Mouse (Mus musculus) neutrophil, adult 65 days (primary cell): ENCODE measurements around the gene Dbn1. TPM values are rescaled to one million over a fixed set of nuclear protein-coding genes. Genes with fewer than 3 reads are reported as not detected.

Experiments used
- total RNA-seq: library from RNA; stranded (reverse); gene quantifications from 2 replicates; pipeline ENCODE4 v1.2.4, GENCODE M21; 2023

Gene Dbn1
- total RNA-seq, result 0.43 and 0.66 TPM in 2 replicates

DNA sequence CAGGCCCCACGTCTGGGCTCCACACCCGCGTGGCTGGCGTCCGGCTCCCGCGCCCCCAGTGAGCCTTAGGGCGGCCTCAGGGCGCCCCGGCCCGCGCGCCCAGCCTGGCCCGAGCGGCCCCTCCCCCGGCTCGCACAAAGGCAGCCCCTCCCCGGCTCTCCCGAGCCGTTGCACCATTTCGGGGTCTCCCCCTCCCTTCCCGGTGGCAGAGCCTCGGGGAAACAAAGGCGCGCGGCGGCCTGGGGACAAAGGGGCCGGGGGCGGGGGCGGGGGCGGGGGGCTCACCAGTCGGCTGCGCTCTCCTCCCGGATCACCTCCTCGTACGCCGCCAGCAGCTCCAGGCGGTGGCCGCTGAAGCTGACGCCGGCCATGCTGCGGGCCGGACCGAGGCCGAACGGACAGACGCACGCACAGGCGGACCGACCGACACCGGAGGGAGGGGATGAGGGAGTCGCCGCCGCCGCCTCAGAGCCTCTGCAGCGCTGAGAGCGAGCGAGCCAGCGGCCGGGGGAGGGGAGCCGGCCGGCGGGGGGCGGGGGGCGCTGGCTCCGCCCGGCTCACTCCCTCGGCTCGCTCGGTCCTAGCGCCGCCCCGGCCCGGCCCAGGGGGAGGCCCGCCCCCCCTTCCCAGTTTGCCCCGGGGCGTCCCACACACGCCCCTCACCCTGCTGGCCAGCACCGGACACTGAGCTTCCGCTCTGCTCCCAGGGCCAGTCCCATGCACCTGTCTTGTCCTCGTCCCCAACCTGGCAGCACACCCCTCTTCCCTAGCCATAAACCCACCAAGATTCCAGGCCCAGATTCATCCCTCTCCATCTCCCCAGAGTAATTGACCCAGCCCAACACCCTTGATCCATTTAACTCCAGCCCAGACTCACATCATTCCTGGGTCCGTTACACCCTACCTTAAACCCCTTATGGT is at the start of gene Dbn1:
Gene Dbn1, minus strand, starts transcription at position 534 of the 921 bp plus-strand sequence.

DNA sequence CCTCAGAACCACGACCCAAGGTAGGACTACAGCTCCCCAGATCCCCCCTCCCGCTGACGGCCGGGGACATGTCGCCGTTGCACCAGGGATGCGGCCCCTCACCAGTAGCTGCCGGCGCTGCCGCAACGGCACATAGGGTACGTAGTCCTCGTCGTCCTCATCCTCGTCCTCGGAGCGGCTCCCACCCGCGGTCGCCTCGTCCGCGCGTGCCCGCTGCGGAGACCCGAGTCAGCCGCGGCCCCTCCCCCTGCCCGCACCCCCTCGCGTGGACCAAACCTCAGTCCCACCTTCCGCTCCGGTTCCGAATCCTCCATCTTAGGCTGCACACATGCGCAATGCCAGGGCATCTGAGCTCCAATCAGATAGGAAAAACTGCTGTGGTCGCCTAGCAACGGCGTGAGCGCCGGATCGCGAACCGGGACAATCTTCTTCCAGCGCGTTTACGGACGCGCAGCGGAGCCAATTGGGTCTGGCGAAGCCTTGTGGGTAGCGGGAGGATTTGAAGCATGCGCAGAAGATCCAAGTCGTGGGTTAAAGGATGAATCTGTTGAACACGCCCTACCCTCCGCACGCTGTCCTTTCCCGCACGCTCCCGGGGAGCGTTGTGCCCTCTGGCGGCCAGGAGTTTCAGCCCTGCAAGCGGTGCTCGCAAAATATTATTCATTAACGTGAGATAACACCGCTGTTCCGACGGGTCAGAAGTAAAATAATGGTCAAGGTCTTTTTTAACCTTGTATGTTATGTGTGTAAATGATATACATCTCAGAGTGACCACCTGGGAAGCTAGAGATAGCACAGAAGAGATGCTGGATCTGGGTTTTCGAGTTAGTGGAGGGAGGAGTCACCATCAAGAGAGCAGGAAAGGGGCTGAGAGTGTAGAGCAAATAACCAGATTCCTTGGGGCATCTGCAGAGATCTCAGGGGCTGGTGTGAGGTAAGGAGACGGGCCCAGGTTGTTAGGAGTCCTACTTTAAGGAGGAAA is 48.6 kb upstream of the Dbn1 start, which contains the start of gene Ddx41:
Gene Ddx41, minus strand, starts transcription at position 465 of the 982 bp plus-strand sequence.

DNA sequence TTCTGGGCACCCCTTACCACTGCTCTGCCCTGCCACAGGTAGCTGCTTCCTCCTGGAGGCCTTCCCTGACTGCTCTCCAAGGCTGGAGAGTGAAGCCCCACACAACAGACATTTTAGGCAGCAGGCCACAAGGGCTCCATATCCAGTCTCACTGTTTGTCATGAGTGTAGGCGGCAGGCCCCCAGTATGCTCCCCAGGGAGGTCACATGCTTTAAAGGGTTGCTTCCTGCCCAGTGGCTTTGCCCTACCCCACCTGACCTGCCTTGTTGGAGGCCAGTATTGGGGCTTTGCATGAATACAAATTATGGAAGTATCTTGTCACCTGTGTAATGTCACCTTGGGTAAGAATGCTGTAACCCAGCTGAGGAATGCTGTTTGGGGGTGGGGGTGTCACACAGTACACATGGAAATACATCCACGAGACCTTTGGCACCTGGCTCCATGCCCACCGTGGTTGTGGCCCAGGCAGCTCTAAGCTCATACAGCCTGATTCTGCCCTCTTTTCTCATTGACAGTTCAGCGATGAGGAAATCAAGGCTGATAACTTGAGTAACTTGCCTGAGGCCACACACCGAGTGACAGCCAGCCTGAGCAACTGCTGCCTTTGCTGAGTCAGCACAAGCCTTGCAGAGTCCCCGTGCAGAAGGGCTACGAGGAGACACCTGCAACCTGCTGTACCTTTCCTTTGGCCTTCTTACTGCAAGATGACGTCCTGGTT is 41.4 kb upstream of the Dbn1 start, which contains the start of gene Dok3:
Gene Dok3, minus strand, starts transcription at position 99 of the 718 bp plus-strand sequence.

DNA sequence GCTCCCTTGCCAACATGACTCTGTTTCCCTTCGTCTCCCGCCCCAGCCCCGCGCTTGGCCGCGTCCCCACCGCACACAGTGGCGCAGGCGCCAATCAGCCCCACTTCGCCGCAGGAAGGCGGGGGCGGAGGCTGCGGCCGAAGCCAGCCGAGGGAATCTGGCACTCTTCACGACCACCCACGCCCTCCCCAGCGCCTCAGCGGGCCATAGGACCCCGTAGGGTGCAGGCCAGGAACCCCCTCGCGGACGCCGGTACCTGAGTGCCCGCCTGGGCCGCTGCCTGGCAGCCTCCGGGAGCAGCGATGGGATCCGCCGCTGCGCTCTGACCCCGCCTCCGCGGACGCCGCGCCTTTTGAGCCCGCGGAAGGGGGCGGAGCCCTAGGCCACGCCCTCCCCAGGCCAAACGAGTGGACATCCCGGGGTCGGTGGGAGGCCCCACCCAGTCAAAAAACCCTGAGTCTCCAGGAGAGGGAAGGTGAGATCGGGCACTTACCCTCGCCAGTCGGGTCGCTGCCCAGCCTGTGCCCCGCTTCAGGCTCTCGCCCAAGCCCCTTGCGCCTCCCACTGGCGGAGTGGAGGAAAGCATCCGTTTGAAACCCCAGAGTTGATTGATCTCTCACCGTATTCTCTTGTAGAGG is 25.3 kb upstream of the Dbn1 start, which contains the start of gene Pdlim7:
Gene Pdlim7, minus strand, starts transcription at position 566 of the 638 bp plus-strand sequence.

DNA sequence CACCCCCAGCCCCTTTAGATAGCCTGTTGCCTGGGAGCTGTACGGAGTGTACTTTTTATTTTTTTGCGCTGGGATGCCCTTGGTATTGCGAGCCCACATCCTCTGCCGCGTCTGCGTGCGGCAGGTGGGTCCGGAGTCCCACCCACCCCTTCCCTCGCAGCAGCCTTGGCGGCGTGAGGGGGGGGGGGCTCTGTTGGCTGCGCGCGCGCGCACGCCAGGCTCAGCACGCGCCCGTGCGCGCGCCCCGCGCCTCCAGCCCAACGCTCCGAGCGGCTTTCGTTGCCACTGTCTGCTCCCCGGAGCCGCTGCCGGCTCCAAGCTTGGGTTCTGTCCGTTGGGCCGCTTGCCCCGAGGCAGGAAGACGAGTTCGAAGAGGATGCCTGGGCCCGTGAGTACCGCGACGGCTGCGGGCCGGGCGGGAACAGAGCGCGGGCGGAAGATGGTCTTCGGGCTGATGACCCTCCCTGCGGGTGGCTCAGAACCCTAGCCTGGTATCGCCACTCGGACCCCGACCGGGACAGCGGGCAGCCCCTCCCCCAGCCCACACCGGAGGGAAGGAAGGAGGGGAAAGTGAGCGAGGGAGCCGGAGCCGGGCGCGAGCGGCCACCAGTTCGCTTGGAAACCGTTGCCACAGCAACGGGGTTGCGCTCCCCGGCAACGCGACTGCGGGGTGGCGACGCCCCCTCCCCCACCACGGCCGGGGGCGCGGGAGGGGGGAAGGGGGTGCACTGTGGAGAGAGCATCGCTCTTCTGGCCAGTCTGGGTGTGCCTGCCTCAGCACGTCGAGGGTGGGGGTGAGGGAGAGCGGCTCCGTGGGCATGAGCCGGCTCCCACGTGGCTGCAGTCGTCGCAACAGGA is 23.7 kb downstream of the Dbn1 start, which contains the start of gene Prr7:
Gene Prr7, plus strand, starts transcription at position 241 of the 858 bp plus-strand sequence.

DNA sequence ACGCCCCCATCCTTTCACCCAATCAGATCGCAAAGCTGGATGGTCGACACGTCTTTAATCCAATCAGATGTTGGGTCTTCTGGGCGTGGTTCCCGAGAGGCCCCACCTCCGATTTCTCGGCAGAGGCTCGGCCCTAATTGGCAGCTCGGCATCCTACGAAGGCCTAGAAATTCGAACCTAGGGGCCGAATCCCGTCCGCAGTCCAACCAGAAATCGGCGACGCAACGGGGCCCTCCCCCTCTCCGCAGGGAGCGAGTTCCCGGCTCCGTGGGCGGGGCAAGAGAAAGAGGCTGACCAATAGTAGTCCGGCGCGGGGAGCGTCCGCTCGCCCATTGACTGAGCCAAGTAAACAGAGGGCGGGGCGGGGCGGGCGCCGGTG is 43.0 kb downstream of the Dbn1 start, which contains the start of gene Grk6:
Gene Grk6, plus strand, starts transcription at position 136 of the 379 bp plus-strand sequence.

DNA sequence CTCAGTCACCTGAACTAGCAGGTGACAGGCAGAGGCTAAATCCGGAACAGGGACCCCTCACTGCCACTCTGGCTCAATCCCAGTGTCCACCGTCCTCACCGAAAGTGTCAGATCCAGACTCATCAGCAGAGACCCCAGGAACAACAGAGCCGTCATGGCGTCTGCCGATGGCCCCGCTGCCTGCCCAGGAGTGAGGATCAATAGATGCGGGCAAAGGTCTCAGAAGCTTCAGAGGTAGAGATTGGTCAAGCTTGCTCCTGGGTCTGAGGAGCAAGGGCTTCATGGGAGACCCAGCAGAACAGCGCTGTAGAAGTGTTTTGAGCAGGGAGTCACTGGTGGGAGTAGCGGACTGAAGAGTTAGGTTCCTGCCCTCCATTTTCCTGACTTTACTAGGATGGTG is 61.3 kb downstream of the Dbn1 start, which contains the start of gene F12:
Gene F12, minus strand, starts transcription at position 181 of the 400 bp plus-strand sequence.

Other genes starting within 250 kb of the Dbn1 start
- 189 and 199 TPM in 2 replicates for gene Prelid1, start 167.6 kb downstream of the Dbn1 start, total RNA-seq
- gene Rab24, start 166.2 kb downstream of the Dbn1 start, total RNA-seq, result 81.3 and 101 TPM in 2 replicates
- gene Mxd3, start 158.3 kb downstream of the Dbn1 start, total RNA-seq, result 11.1 and 11.5 TPM in 2 replicates
- 96.7 and 116 TPM in 2 replicates for gene Lman2, start 125.3 kb downstream of the Dbn1 start, total RNA-seq
- gene Rgs14, start 118.4 kb downstream of the Dbn1 start, total RNA-seq, result 108 and 134 TPM in 2 replicates
- 0.23 and 0.25 TPM in 2 replicates for gene Slc34a1, start 89.9 kb downstream of the Dbn1 start, total RNA-seq
- gene Pfn3, start 72.9 kb downstream of the Dbn1 start, total RNA-seq, result not detected in 2 replicates
- gene F12, start 61.3 kb downstream of the Dbn1 start, total RNA-seq, result 1.7 and 3.7 TPM in 2 replicates
- gene Grk6, start 43.0 kb downstream of the Dbn1 start, total RNA-seq, result 194 and 225 TPM in 2 replicates
- 10.5 and 13.7 TPM in 2 replicates for gene Prr7, start 23.8 kb downstream of the Dbn1 start, total RNA-seq
- gene Pdlim7, start 25.6 kb upstream of the Dbn1 start, total RNA-seq, result 146 and 160 TPM in 2 replicates
- 348 and 397 TPM in 2 replicates for gene Dok3, start 41.2 kb upstream of the Dbn1 start, total RNA-seq
- 32.7 and 44.4 TPM in 2 replicates for gene Ddx41, start 48.5 kb upstream of the Dbn1 start, total RNA-seq
- gene Fam193b, start 83.0 kb upstream of the Dbn1 start, total RNA-seq, result 81.4 and 127 TPM in 2 replicates
- gene Tmed9, start 85.6 kb upstream of the Dbn1 start, total RNA-seq, result 58.1 and 75.4 TPM in 2 replicates
- gene B4galt7, start 111.8 kb upstream of the Dbn1 start, total RNA-seq, result 12.2 and 16.8 TPM in 2 replicates
- gene Caml, start 134.9 kb upstream of the Dbn1 start, total RNA-seq, result 9.2 and 9.3 TPM in 2 replicates
- gene Ddx46, start 146.9 kb upstream of the Dbn1 start, total RNA-seq, result 31.7 and 44.7 TPM in 2 replicates
- 21.5 and 27.9 TPM in 2 replicates for gene B230219D22Rik, start 205.0 kb upstream of the Dbn1 start, total RNA-seq
- 12.4 and 15.4 TPM in 2 replicates for gene Txndc15, start 226.5 kb upstream of the Dbn1 start, total RNA-seq
- gene Pcbd2, start 239.3 kb upstream of the Dbn1 start, total RNA-seq, result 14.3 and 26.3 TPM in 2 replicates